Mouse (Mus musculus): ENCODE results near the gene Lrrn2.

GRCm38 (mm10) chr1:132915849-132916493 is 35.9 kb downstream of the Lrrn2 start:
- TF ChIP-seq POLR2AphosphoS2 (IDR thresholded peaks at IDR 0.05; ENCODE audit: insufficient read length, low read depth) (no peak), POLR2A (IDR thresholded peaks at IDR 0.05; ENCODE audit: insufficient read length, low read depth) (no peak), SRF (IDR thresholded peaks at IDR 0.05; ENCODE audit: control insufficient read depth, insufficient read length, low read depth) (no peak), USF1 (IDR thresholded peaks at IDR 0.05; ENCODE audit: low read depth) (no peak), MYOG (IDR thresholded peaks at IDR 0.05; ENCODE audit: control insufficient read depth in 1 of 3, insufficient read depth in 1 of 3, insufficient read length in 2 of 3, low read depth in 2 of 3) (no peak), TCF12 (IDR thresholded peaks at IDR 0.05; ENCODE audit: insufficient read depth, poor library complexity, severe bottlenecking) (no peak), MAX (IDR thresholded peaks at IDR 0.05; ENCODE audit: low read depth) (no peak)

Data from myocyte (in vitro differentiated cells).